Mouse (Mus musculus): ENCODE data around the gene Pptc7. TPM values are rescaled to one million over a fixed set of nuclear protein-coding genes. Genes with fewer than 3 reads are reported as not detected.

Pptc7 gene
- polyA plus RNA-seq, 1 experiment from 2014 or later: 8.2 TPM

DNA sequence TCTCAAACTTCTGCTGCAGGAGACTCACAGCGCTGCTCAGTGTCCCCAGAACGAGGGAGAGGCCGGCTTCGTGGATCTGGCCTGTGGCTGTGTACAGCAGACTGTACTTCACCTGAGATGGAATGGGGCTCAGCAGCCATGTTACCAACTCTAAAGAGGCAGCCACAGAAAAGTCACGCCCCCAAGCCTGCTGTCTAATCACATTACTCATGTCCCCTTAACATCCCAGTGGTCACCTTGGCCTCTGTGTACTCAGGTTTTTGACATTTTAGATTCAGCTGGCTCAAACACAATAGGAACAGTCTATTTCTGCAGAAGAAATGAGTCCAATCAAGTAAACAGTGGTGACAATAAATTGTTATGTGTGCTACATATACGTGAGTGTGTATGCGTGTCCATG lies 36.2 kb upstream of the Pptc7 start:
- 91% methylated on average over 7 of the region's 7 CpGs for WGBS
- Histone ChIP-seq H3K4me1 (peaks cover under 1% of the 10 kb centered on the region; the same call in 1 of the 2 replicates), H3K27me3 (no peaks in the 10 kb centered on the region), H3K4me3 (replicated peaks) (no peak overlapping the region), H3K4me2 (no peak overlapping the region), H3K27ac (no peak overlapping the region), H3K9ac (no peak overlapping the region), H3K36me3 (peaks cover 67% of the 10 kb centered on the region), H3K9me3 (replicated peaks) (no peaks in the 10 kb centered on the region)
- no peak for ATAC-seq (replicated peaks; ENCODE audit: low FRiP score)

DNA sequence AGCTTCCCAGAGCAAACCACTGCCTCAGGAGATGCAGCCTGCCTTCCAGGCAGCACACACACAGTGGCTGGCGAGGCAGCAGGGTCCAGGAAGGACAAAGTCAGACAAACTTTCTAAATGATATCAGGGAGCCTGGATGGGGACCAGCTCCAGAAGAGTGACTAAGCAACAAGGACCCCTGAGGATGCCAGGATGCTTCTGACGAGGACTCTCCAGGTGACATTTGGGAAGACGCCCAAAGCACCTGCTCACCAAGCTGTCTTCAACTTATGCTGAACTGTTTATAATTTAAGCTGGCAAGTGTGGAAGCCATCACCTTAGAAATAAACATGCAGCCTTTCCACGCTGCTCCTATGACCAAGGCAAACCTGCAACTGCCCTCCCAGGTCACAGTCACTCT lies 34.9 kb upstream of the Pptc7 start:
- H3K36me3 ChIP-seq: peaks cover 75% of the 10 kb centered on the region
- H3K9ac ChIP-seq: no peak overlapping the region
- WGBS: 90% methylated on average over 4 of the region's 4 CpGs
- no peak overlapping the region for H3K4me2 ChIP-seq
- no peaks in the 10 kb centered on the region for H3K4me1 ChIP-seq
- no peak overlapping the region for H3K27ac ChIP-seq
- ATAC-seq (replicated peaks; ENCODE audit: low FRiP score): no peak
- H3K27me3 ChIP-seq: no peaks in the 10 kb centered on the region
- H3K4me3 ChIP-seq (replicated peaks): no peak overlapping the region
- H3K9me3 ChIP-seq (replicated peaks): no peaks in the 10 kb centered on the region

DNA sequence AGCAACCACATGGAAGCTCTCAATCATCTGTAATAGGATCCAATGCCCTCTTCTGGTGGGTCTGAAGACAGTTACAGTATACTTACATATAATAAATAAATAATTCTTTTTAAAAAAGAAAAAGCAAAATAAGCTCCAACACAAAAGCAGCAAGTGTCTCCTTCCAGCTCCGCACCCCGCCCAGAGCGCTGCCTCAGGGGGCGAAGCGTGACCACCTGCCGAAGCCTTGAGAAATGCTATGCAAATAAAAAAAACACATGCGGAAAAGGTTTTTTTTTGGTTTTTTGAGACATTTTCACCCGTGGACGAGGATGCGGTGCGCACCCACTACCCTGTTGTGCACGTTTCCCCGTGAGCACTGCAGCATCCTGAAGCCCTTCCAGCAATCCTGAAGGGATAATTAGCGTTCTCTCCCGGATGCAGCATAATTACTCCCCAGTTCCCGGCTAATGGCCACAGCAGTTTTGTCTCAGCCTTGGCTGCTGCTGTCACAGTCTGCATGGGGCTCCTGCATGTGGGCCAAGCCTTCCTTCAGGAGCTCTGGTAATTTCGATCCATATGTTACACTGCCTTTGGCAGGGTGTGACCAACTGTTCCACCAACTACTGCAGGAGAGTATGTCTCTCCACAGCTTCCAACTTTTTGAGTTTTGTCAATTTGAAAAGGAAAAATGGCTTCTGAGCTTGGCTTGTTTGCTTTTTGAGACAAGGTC lies 32.1 kb upstream of the Pptc7 start:
- no peak overlapping the region for H3K4me2 ChIP-seq
- 84% methylated on average over 17 of the region's 17 CpGs for WGBS
- ATAC-seq (replicated peaks; ENCODE audit: low FRiP score): no peak
- no peaks in the 10 kb centered on the region for H3K27me3 ChIP-seq
- H3K9ac ChIP-seq: no peak overlapping the region
- no peaks in the 10 kb centered on the region for H3K4me1 ChIP-seq
- H3K27ac ChIP-seq: no peak overlapping the region
- H3K36me3 ChIP-seq: peaks cover 88% of the 10 kb centered on the region
- no peaks in the 10 kb centered on the region for H3K9me3 ChIP-seq (replicated peaks)
- no peak overlapping the region for H3K4me3 ChIP-seq (replicated peaks)

DNA sequence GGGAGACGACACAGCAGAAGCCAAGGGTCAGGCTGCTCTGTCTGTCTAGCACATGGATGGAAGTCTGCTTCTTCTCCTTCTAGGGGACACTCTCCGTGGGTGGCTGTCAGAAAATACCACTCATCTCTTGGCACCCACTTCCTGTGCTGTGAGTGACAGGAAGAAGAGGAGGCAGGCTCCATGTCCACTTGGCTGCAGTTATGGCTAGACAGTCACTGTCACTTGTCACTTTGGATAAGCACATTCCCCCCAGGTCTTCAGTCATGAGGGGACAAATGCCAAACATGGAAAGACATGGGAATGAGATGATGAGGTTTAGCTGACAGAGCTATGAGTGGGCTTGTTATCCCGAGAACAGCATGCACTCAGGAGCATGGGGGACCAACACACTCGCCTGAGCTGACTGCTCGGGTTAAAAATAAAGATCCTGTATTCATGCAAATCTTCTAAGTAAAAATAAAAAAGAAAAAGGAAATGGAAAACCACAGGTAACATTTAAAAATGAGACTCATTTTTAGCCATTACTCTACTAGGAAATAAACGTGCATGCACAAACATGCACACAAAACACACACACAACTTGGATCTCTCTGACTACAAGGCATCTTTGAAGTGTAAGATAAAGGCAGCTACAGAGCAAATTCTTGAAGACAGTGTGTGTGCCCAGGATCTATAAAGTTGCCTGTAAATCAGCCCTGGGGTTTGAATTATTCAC lies 26.0 kb upstream of the Pptc7 start:
- Histone ChIP-seq H3K27me3 (no peaks in the 10 kb centered on the region), H3K27ac (no peak overlapping the region), H3K9me3 (replicated peaks) (no peaks in the 10 kb centered on the region), H3K4me2 (no peak overlapping the region), H3K9ac (no peak overlapping the region), H3K4me1 (peaks cover 7% of the 10 kb centered on the region), H3K36me3 (peaks cover 82% of the 10 kb centered on the region), H3K4me3 (replicated peaks) (no peak overlapping the region)
- ATAC-seq (replicated peaks; ENCODE audit: low FRiP score): no peak
- 83% methylated on average over 6 of the region's 6 CpGs for WGBS

DNA sequence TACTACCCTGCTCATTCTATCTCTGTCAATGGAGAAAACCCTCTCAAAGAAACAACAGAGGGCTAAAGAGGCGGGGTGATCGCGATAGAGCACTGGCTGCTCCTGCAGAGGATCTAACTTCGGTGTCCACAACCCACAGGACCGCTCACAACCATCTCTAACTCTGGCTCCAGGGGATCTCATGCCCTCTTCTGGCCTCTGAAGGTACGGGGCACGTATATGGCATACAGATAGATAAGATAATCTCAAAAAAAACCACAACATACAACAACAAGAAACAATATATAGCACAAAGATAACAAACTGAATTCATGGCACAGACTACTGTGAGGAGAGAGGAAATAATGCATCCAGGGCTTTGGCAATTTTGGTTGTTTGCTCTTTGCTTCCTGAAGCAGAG lies 22.1 kb upstream of the Pptc7 start:
- no peak for ATAC-seq (replicated peaks; ENCODE audit: low FRiP score)
- Histone ChIP-seq H3K4me1 (peaks cover 17% of the 10 kb centered on the region), H3K27me3 (no peaks in the 10 kb centered on the region), H3K9me3 (replicated peaks) (no peaks in the 10 kb centered on the region), H3K36me3 (peaks cover 44% of the 10 kb centered on the region), H3K4me2 (no peak overlapping the region), H3K4me3 (replicated peaks) (no peak overlapping the region), H3K9ac (no peak overlapping the region), H3K27ac (no peak overlapping the region)
- WGBS: 56% methylated on average over 7 of the region's 7 CpGs

DNA sequence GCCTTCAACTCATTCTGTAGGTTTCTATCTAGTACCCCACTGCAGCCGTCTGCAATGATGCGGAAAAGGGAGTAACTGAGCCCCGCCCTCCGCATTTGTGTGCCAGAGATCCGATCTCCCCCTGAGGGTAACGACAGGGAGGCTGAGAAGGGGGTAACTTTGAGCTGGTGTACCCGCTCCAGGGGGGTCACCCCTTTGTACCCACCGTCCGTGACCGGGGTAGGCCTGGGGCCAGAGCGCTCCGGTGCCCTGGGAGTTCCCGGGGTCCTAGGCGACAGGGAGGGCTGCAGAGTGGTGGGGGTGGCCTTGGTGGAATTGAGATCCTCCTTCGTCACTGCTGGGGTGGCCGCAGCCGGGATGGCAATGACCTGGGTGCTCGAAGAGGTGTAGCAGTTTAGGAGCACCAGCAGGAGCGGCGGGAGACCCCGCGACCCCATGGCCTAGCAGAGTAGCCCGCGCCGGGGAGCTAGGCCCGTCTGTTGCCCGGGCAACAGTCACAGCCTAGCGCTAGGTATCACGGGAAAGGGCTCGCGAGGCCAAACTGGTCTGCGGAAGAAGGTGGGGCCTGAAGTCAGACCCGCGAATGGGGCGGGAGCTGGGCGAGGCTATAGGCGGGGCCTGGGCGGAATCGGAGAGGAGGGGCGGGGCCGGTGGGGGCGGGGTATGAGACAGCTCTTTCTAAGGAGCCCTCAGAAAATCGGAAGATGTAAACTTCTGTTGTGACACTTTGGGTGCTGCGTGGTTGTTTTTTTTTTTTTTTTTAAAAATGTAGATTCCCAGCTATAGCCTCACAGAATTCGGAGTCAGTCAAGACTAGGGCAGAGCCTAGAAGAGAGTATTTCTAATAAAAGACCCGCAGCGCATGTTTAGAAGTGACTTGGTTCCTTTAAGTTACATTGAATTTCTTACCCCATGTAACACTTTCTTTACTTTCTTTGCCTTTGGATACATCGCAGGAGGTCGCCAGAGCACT lies 19.9 kb upstream of the Pptc7 start, which contains the start of gene Tctn1:
Tctn1 (minus strand) TSS at position 528 of the 973 bp plus-strand sequence.
- peak within 1 kb of the TSS; percentile 74 for H3K4me3 ChIP-seq (replicated peaks)
- ATAC-seq (replicated peaks; ENCODE audit: low FRiP score): peak; percentile 99

DNA sequence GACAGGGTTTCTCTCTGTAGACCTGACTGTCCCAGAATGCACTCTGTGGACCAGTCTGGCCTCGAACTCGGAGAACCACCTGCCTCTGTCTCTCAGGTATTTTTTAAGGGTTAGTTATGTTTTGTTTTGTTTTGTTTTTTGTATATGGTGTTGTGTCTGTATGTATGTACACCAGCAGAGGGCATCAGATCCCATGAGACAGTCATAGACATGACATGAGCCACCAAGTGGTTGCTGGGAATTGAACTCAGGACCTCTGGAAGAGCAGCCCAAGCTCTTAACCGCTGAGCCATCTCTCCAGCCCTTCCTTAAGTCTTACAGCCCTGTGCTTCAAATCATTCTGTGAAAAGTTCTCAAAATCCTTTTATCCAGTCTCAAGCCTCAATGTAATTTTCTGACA lies 19.0 kb upstream of the Pptc7 start:
- Histone ChIP-seq H3K4me1 (peaks cover 17% of the 10 kb centered on the region), H3K4me2 (peak overlapping the region; percentile 74; the same call in 1 of the 2 replicates), H3K4me3 (replicated peaks) (peak overlapping the region; percentile 74; the same call in 1 of the 2 replicates), H3K27me3 (no peaks in the 10 kb centered on the region), H3K27ac (no peak overlapping the region), H3K9me3 (replicated peaks) (no peaks in the 10 kb centered on the region), H3K36me3 (peaks cover 13% of the 10 kb centered on the region), H3K9ac (no peak overlapping the region)
- WGBS: 67% methylated on average over 3 of the region's 3 CpGs
- ATAC-seq (replicated peaks; ENCODE audit: low FRiP score): no peak

More for the DNA sequence above, 19.9 kb upstream of the Pptc7 start, which contains the start of gene Tctn1:
- WGBS: 2% methylated on average over 49 of the region's 49 CpGs
- Histone ChIP-seq H3K9ac (peak within 1 kb of the TSS; percentile 78), H3K27me3 (no peaks in the 10 kb centered on the region), H3K36me3 (peaks cover 23% of the 10 kb centered on the region), H3K27ac (peak within 1 kb of the TSS; percentile 91), H3K4me1 (peaks cover 17% of the 10 kb centered on the region), H3K4me2 (peak within 1 kb of the TSS; percentile 74), H3K9me3 (replicated peaks) (no peaks in the 10 kb centered on the region)

DNA sequence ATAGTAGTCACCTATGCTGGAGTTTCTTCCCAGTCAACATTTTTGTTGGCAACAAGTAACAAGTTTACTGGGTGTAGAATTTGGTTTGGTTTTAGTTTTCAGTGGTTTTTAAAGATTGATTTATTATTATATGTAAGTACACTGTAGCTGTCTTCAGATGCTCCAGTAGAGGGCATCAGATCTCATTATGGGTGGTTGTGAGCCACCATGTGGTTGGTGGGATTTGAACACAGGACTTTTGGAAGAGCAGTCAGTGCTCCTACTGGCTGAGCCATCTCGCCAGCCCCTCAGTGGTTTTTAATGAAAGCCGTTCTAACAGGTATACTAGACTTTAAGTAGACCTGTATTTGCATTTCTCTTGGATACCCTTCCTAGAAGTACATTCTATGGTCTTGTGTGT lies 18.2 kb upstream of the Pptc7 start:
- peaks cover 6% of the 10 kb centered on the region; the same call in 1 of the 2 replicates for H3K36me3 ChIP-seq
- no peak overlapping the region for H3K27ac ChIP-seq
- H3K9ac ChIP-seq: no peak overlapping the region
- WGBS: 95% methylated on average over 2 of the region's 2 CpGs
- no peaks in the 10 kb centered on the region for H3K27me3 ChIP-seq
- peaks cover 17% of the 10 kb centered on the region for H3K4me1 ChIP-seq
- no peak overlapping the region for H3K4me3 ChIP-seq (replicated peaks)
- ATAC-seq (replicated peaks; ENCODE audit: low FRiP score): no peak
- no peaks in the 10 kb centered on the region for H3K9me3 ChIP-seq (replicated peaks)
- H3K4me2 ChIP-seq: no peak overlapping the region

DNA sequence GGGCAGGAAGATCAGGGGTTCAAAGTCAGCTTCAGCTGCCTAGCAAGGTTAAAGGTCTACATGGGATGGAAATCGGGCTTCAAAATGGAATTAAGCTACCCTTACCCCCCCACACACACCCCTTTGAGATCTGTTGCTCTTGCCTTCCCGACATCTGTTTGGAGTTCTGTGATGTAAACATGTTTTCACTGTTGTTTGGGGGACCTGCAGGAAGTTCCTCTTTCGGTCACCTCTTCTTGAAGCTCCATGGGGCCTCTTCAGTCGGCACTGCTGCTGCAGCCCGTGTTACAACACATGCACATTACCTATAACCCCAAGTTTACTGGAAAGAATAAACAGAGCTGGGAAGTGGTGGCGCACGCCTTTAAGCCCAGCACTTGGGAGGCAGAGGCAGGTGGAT lies 17.0 kb upstream of the Pptc7 start:
- WGBS: 77% methylated on average over 7 of the region's 7 CpGs
- H3K4me1 ChIP-seq: peaks cover 17% of the 10 kb centered on the region
- H3K9ac ChIP-seq: no peak overlapping the region
- H3K27ac ChIP-seq: no peak overlapping the region
- H3K9me3 ChIP-seq (replicated peaks): no peaks in the 10 kb centered on the region
- no peaks in the 10 kb centered on the region for H3K36me3 ChIP-seq
- H3K4me3 ChIP-seq (replicated peaks): no peak overlapping the region
- no peak for ATAC-seq (replicated peaks; ENCODE audit: low FRiP score)
- no peak overlapping the region for H3K4me2 ChIP-seq
- no peaks in the 10 kb centered on the region for H3K27me3 ChIP-seq

DNA sequence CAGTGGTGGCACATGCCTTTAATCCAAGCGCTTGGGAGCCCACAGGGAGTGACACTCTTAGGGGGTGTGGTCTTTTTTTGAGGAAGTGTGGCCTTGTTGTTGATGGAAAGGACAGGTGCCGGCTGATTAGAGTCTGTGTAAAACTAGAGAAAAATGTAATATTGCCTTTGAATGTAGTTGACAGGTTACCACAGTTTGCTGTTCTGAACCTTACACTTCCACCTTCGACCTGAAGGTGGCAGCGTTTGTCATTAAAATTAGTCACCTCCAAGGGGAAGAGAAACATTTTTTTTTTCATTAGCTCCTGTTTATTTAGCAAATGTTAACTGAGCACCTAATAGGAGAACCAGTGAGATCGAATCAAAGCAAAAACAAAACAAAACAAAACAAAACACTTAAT lies 16.3 kb upstream of the Pptc7 start:
- Histone ChIP-seq H3K36me3 (no peaks in the 10 kb centered on the region), H3K9me3 (replicated peaks) (no peaks in the 10 kb centered on the region), H3K9ac (no peak overlapping the region), H3K4me2 (no peak overlapping the region), H3K4me3 (replicated peaks) (no peak overlapping the region), H3K27me3 (no peaks in the 10 kb centered on the region), H3K27ac (no peak overlapping the region), H3K4me1 (peaks cover 13% of the 10 kb centered on the region)
- ATAC-seq (replicated peaks; ENCODE audit: low FRiP score): no peak
- WGBS: 24% methylated on average over 5 of the region's 5 CpGs

DNA sequence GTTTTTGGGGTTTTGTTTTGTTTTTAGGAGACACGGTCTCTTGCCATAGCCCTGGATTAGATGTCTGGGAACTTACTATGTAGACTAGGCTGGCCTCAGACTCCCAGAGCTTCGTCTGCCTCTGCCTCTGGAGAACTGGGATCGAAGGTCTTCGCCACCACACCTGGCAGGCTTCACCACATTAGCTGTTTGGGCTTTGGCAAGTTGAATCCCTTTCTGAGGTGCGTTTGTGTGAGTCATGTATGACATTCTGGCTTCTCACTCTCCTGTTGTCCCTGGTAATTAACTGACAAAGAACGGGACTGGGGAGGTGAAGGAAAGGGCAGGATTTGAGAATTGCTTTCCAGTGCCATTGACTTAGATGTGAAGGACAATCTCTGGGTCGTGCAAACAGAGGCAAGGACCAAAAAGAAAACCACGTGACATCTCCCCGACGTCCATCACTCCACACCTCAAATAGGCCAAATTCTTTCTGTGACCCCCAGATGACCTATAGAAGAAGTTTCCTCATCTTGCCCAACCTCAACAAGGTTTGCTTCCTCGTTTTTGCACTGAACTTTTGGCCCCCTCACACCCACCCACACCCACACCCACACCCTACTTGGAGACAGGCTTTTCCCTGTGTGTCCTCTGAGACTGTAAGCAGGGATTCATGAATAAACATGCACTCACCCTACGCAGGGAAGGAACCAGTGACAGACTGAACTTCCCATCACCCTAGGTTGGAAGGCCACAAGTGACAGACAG lies 15.1 kb upstream of the Pptc7 start:
- Histone ChIP-seq H3K4me2 (no peak overlapping the region), H3K27me3 (no peaks in the 10 kb centered on the region), H3K36me3 (no peaks in the 10 kb centered on the region), H3K4me1 (peaks cover 3% of the 10 kb centered on the region; the same call in 1 of the 2 replicates), H3K4me3 (replicated peaks) (no peak overlapping the region), H3K9ac (no peak overlapping the region), H3K27ac (no peak overlapping the region), H3K9me3 (replicated peaks) (no peaks in the 10 kb centered on the region)
- no peak for ATAC-seq (replicated peaks; ENCODE audit: low FRiP score)
- 60% methylated on average over 12 of the region's 12 CpGs for WGBS

Data from kidney, embryonic 15.5 days (tissue).